Mouse (Mus musculus) myocyte (in vitro differentiated cells): ENCODE data around the gene Ccs.
A peak's percentile ranks its signal among the peaks of the same experiment; 100 is the strongest.

Experiments
- CEBPB ChIP-seq: IDR thresholded peaks from 2 replicates; pipeline ENCODE4 v1.6.1; 2011; ENCODE audit warnings: mild to moderate bottlenecking, moderate library complexity; ENCODE audit not compliant: poor library complexity, insufficient read depth, severe bottlenecking
- E2F4 ChIP-seq: IDR thresholded peaks from one replicate; pipeline ENCODE4 v1.6.1; 2011; ENCODE audit warnings: mild to moderate bottlenecking, control low read depth, moderate library complexity; ENCODE audit not compliant: insufficient read depth
- MAX ChIP-seq: IDR thresholded peaks from one replicate; pipeline ENCODE4 v1.6.1; 2011; ENCODE audit warnings: low read depth, mild to moderate bottlenecking, control low read depth
- MYOD1 ChIP-seq, 3 experiments: IDR thresholded peaks; one replicate each; pipeline ENCODE4 v1.6.1; 2011; ENCODE audit warnings: control low read depth in 2 of 3, low read depth in 2 of 3, mild to moderate bottlenecking in 2 of 3, moderate library complexity in 1 of 3; ENCODE audit not compliant: insufficient read length in 2 of 3, control insufficient read depth in 1 of 3
- MYOG ChIP-seq, 3 experiments: IDR thresholded peaks; one replicate each; pipeline ENCODE4 v1.6.1; 2011; ENCODE audit warnings: control low read depth in 2 of 3, low read depth in 2 of 3, mild to moderate bottlenecking in 2 of 3; ENCODE audit not compliant: insufficient read length in 2 of 3, control insufficient read depth in 1 of 3, insufficient read depth in 1 of 3
- POLR2A ChIP-seq: IDR thresholded peaks from one replicate; pipeline ENCODE4 v1.6.1; 2011; ENCODE audit warnings: low read depth, mild to moderate bottlenecking, control low read depth, moderate library complexity; ENCODE audit not compliant: insufficient read length
- POLR2AphosphoS2 ChIP-seq: IDR thresholded peaks from one replicate; pipeline ENCODE4 v1.6.1; 2011; ENCODE audit warnings: low read depth, control low read depth; ENCODE audit not compliant: insufficient read length
- TCF12 ChIP-seq: IDR thresholded peaks from one replicate; pipeline ENCODE4 v1.6.1; 2011; ENCODE audit warnings: mild to moderate bottlenecking, control low read depth; ENCODE audit not compliant: poor library complexity, insufficient read depth, severe bottlenecking
- TCF3 ChIP-seq: IDR thresholded peaks from one replicate; pipeline ENCODE4 v1.6.1; 2011; ENCODE audit warnings: low read depth, control low read depth; ENCODE audit not compliant: insufficient read length
- USF1 ChIP-seq: IDR thresholded peaks from one replicate; pipeline ENCODE4 v1.6.1; 2011; ENCODE audit warnings: low read depth, mild to moderate bottlenecking, control low read depth, moderate library complexity

GRCm38 (mm10) chr19:4859081-4859480 lies 19.9 kb upstream of the Ccs start:
- TF ChIP-seq USF1, result peak; percentile 2
- no peak for TF ChIP-seq CEBPB
- TF ChIP-seq POLR2A, result no peak
- TF ChIP-seq MYOG (IDR thresholded peaks at IDR 0.05; ENCODE audit: control insufficient read depth in 1 of 3, insufficient read depth in 1 of 3, insufficient read length in 2 of 3, low read depth in 2 of 3), result no peak
- no peak for TF ChIP-seq MYOD1 (IDR thresholded peaks at IDR 0.05; ENCODE audit: control insufficient read depth in 1 of 3, insufficient read length in 2 of 3, low read depth in 2 of 3)
- TF ChIP-seq TCF3, result no peak
- no peak for TF ChIP-seq POLR2AphosphoS2
- TF ChIP-seq MAX, result no peak
- no peak for TF ChIP-seq TCF12
- no peak for TF ChIP-seq E2F4
